Mouse (Mus musculus) limb, embryonic 13.5 days (tissue): ENCODE results near the gene Nmral1. TPM values are rescaled to one million over a fixed set of nuclear protein-coding genes. Genes with fewer than 3 reads are reported as not detected.
"Not testable (repeated sequence)": the region's sequence is repeated elsewhere in the genome, so short reads cannot be mapped to it uniquely, and the experiment has no call there.

Source experiments
- ATAC-seq: fragments of 200-750 bp; cut with Nextera tagmentation; 2 replicates; pipeline ENCODE4 v1.8.0; 2017; ENCODE audit warnings: low read depth, moderate number of reproducible peaks, moderate TSS enrichment; ENCODE audit not compliant: low FRiP score
- H3K27ac ChIP-seq: fragments of 300-500 bp; sonication (generic); 2 replicates; pipeline ENCODE4 v1.5.1; 2015; ENCODE audit warnings: inconsistent platforms, mild to moderate bottlenecking, moderate library complexity
- H3K27me3 ChIP-seq: fragments of 300-500 bp; sonication (generic); 2 replicates; pipeline ENCODE4 v1.6.1; 2015; ENCODE audit warnings: mild to moderate bottlenecking, inconsistent platforms
- H3K36me3 ChIP-seq: fragments of 300-500 bp; sonication (generic); 2 replicates; pipeline ENCODE4 v1.6.1; 2015; ENCODE audit warnings: inconsistent platforms, mild to moderate bottlenecking, moderate library complexity
- H3K4me1 ChIP-seq: fragments of 300-500 bp; sonication (generic); 2 replicates; pipeline ENCODE4 v1.6.1; 2015; ENCODE audit warnings: inconsistent platforms
- H3K4me2 ChIP-seq: fragments of 300-500 bp; sonication (generic); replicated peaks from 2 replicates; pipeline ENCODE4 v1.6.1; 2015; ENCODE audit warnings: inconsistent platforms, mild to moderate bottlenecking, moderate library complexity
- H3K4me3 ChIP-seq: fragments of 300-500 bp; sonication (generic); 2 replicates; pipeline ENCODE4 v1.5.1; 2015; ENCODE audit warnings: moderate library complexity, mild to moderate bottlenecking, inconsistent platforms
- H3K9ac ChIP-seq: fragments of 300-500 bp; sonication (generic); 2 replicates; pipeline ENCODE4 v1.6.1; 2015; ENCODE audit warnings: mild to moderate bottlenecking, inconsistent platforms
- H3K9me3 ChIP-seq: fragments of 300-500 bp; sonication (generic); 2 replicates; pipeline ENCODE4 v1.6.1; 2016; ENCODE audit warnings: inconsistent platforms
- WGBS: fragments of 180-500 bp; shearing (Covaris S2); methylation state at CpG from one replicate; pipeline ENCODE4 v1.1.7; 2015; 5-methylcytosine and 5-hydroxymethylcytosine counted together
- polyA plus RNA-seq: library from polyadenylated mRNA; unstranded; fragments of >200 nt; fragmentation: Nextera tagmentation; extraction: Ambion mirVana; gene quantifications from 2 replicates; pipeline ENCODE4 v1.2.1, GENCODE M21; 2015

Gene Nmral1
- polyA plus RNA-seq, 1 experiment from 2014 or later: 113 TPM

- H3K9ac ChIP-seq: no peak overlapping the region
- no peak for ATAC-seq
- H3K4me2 ChIP-seq: no peak overlapping the region
- no peak overlapping the region for H3K4me3 ChIP-seq
- WGBS: 75% methylated on average over 4 of the region's 4 CpGs
- no peak overlapping the region for H3K27ac ChIP-seq
- H3K36me3 ChIP-seq: peaks cover 94% of the 10 kb centered on the region
- no peaks in the 10 kb centered on the region for H3K4me1 ChIP-seq
- no peaks in the 10 kb centered on the region for H3K27me3 ChIP-seq
- no peaks in the 10 kb centered on the region for H3K9me3 ChIP-seq
Measured at GRCm38 (mm10) chr16:4705541-4705940, 13.6 kb downstream of the Nmral1 start.

- no peak overlapping the region for H3K4me3 ChIP-seq
- H3K27ac ChIP-seq: no peak overlapping the region
- no peaks in the 10 kb centered on the region for H3K27me3 ChIP-seq
- H3K36me3 ChIP-seq: peaks cover 96% of the 10 kb centered on the region
- no peak overlapping the region for H3K4me2 ChIP-seq
- H3K4me1 ChIP-seq: no peaks in the 10 kb centered on the region
- no peaks in the 10 kb centered on the region for H3K9me3 ChIP-seq
- WGBS: 53% methylated on average over 1 of the region's 1 CpGs
- no peak for ATAC-seq
- no peak overlapping the region for H3K9ac ChIP-seq
Measured at GRCm38 (mm10) chr16:4702646-4703045, 16.5 kb downstream of the Nmral1 start.

- Histone ChIP-seq H3K36me3 (peaks cover 98% of the 10 kb centered on the region), H3K4me3 (no peak overlapping the region), H3K4me1 (no peaks in the 10 kb centered on the region), H3K4me2 (no peak overlapping the region), H3K9ac (no peak overlapping the region), H3K9me3 (no peaks in the 10 kb centered on the region), H3K27ac (no peak overlapping the region), H3K27me3 (no peaks in the 10 kb centered on the region)
- no peak for ATAC-seq
- WGBS: 87% methylated on average over 3 of the region's 3 CpGs
Measured at GRCm38 (mm10) chr16:4701211-4701610, 17.9 kb downstream of the Nmral1 start.

DNA sequence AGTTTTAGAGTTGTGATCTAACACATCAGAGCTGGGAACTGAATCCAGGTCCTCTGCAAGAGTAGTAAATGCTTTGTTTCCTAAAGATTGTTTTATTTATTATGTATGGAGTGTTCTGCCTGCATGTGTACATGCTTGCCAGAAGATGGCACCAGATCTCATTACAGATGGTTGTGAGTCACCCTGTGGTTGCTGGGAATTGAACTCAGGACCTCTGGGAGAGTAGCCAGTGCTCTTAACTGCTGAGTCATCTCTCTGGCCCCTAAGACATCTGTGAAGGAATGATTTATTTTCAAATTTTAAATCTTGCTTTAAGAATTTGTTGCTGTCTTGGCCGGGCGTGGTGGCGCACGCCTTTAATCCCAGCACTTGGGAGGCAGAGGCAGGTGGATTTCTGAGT lies 29.8 kb downstream of the Nmral1 start:
- H3K27ac ChIP-seq, ATAC-seq, H3K9me3 ChIP-seq, H3K4me2 ChIP-seq, H3K4me3 ChIP-seq, H3K27me3 ChIP-seq, H3K9ac ChIP-seq: not testable (repeated sequence)
- Histone ChIP-seq H3K36me3 (peaks cover 71% of the 10 kb centered on the region), H3K4me1 (peaks cover 12% of the 10 kb centered on the region)
- WGBS: 96% methylated on average over 4 of the region's 4 CpGs

DNA sequence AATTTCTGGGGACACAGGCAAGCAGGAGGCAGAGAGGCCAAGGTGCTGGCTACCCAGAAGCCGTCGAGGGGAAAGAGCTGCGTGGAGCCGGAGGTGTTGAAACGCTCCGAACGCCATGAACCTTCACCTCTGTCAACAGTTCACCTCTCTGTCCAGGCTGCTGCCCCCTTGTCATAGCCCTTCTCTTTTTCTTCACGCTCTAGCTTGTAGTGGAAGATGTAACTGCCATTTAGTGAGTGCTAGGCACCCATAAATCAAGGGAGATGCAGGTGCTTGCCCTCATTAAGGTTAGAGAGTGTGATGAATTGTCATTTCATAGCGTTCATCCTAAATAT lies 34.7 kb downstream of the Nmral1 start:
- Histone ChIP-seq H3K27ac (0 out of 2 replicates have a peak overlapping the region, but pooled peaks have one; percentile 76), H3K27me3 (no peaks in the 10 kb centered on the region), H3K9me3 (no peaks in the 10 kb centered on the region), H3K4me1 (peaks cover 20% of the 10 kb centered on the region), H3K4me2 (peak overlapping the region; percentile 98), H3K9ac (peak overlapping the region; percentile 90), H3K4me3 (peak overlapping the region; percentile 91), H3K36me3 (peaks cover 25% of the 10 kb centered on the region)
- 0 out of 2 replicates have a peak, but pooled peaks have one; percentile 1 for ATAC-seq
- WGBS: under 1% methylated on average over 9 of the region's 9 CpGs

DNA sequence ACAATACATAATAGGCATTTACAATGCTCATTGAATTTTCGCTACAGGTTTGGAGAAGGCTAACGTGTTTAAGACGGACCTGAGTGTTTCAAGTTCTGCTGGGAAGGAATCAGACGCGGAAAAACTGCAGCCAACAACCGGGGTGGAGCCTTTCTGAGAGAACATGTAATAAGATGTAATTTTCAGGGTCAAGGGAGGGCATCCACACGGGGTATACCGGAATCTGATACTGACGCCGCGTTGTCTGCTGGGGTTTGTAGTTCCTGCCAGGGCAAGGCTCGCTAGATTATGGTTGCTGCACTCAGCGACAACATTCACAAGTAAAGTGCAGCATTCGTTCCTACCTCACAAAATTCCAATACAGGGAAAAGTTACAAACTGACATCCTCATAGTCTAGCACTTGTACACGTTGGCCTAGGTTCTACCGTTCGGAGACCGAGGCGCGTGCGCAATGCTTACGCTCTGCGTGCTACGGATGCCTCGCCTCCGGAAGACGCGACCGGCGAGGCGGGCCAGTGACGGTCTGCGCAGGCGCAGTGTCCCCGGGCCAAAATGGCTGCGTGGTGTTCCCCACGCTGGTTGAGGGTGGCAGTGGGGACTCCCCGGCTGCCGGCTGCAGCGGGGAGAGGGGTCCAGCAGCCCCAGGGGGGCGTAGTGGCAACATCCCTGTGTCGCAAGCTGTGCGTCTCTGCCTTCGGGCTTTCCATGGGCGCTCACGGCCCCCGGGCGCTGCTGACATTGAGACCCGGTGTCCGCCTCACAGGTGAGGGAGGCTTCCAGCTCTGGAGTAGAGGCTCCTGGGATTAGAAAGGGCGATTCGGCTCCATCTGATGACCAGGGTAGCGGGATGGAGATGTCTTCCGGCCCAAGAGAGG lies 35.3 kb downstream of the Nmral1 start:
- H3K4me2 ChIP-seq: peak overlapping the region; percentile 98
- no peaks in the 10 kb centered on the region for H3K9me3 ChIP-seq
- peak; percentile 88 for ATAC-seq
- H3K36me3 ChIP-seq: peaks cover 19% of the 10 kb centered on the region
- H3K9ac ChIP-seq: peak overlapping the region; percentile 90
- no peaks in the 10 kb centered on the region for H3K27me3 ChIP-seq
- peaks cover 24% of the 10 kb centered on the region for H3K4me1 ChIP-seq
- peak overlapping the region; percentile 91 for H3K4me3 ChIP-seq
- H3K27ac ChIP-seq: peak overlapping the region; percentile 76
- under 1% methylated on average over 54 of the region's 54 CpGs for WGBS

DNA sequence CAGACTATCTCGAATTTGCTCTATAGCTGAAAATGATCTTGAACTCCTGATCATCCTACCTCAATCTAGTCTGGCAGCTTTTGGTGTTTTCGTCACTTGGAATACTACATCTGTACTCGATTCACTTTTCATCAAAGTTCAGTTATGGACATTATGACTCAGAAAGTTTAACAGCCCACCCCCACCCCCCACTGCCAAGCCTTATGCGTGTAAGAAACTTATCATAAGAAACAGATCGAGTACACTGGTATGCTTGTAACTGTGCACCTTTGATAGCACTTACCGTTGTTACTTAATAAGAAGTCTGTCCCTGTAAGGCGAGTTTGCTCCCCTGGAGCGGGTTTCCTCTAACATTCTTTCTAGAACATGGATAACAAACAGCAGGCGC lies 36.0 kb downstream of the Nmral1 start:
- no peak for ATAC-seq
- 27% methylated on average over 9 of the region's 9 CpGs for WGBS
- Histone ChIP-seq H3K4me3 (peak overlapping the region; percentile 91), H3K4me2 (peak overlapping the region; percentile 98), H3K27ac (peak overlapping the region; percentile 76), H3K27me3 (no peaks in the 10 kb centered on the region), H3K9ac (peak overlapping the region; percentile 90), H3K9me3 (no peaks in the 10 kb centered on the region), H3K4me1 (peaks cover 30% of the 10 kb centered on the region), H3K36me3 (peaks cover 15% of the 10 kb centered on the region)

GRCm38 (mm10) chr16:4682628-4683179 lies 36.5 kb downstream of the Nmral1 start:
- ATAC-seq: no peak
- Histone ChIP-seq H3K36me3 (peaks cover 10% of the 10 kb centered on the region), H3K4me3 (peak overlapping the region; percentile 91; the same call in 1 of the 2 replicates), H3K27me3 (no peaks in the 10 kb centered on the region), H3K9ac (no peak overlapping the region), H3K4me2 (peak overlapping the region; percentile 98), H3K9me3 (no peaks in the 10 kb centered on the region), H3K4me1 (peaks cover 33% of the 10 kb centered on the region), H3K27ac (peak overlapping the region; percentile 76)
- 75% methylated on average over 4 of the region's 4 CpGs for WGBS

- H3K36me3 ChIP-seq, ATAC-seq, H3K9me3 ChIP-seq, H3K9ac ChIP-seq, H3K27me3 ChIP-seq, H3K4me2 ChIP-seq, H3K4me3 ChIP-seq, H3K27ac ChIP-seq: not testable (repeated sequence)
- H3K4me1 ChIP-seq: peaks cover 33% of the 10 kb centered on the region
- 82% methylated on average over 3 of the region's 3 CpGs for WGBS
Measured at GRCm38 (mm10) chr16:4680922-4681455, 38.2 kb downstream of the Nmral1 start.

- H3K27ac ChIP-seq: no peak within 1 kb of the TSS; the same call in 1 of the 2 replicates
- under 1% methylated on average over 47 of the region's 47 CpGs for WGBS
- peaks cover 21% of the 10 kb centered on the region for H3K4me1 ChIP-seq
- peak within 1 kb of the TSS; percentile 81 for H3K9ac ChIP-seq
- no peaks in the 10 kb centered on the region for H3K9me3 ChIP-seq
- peak within 1 kb of the TSS; percentile 73 for H3K4me3 ChIP-seq
- peaks cover 21% of the 10 kb centered on the region for H3K36me3 ChIP-seq
- H3K27me3 ChIP-seq: no peaks in the 10 kb centered on the region
- ATAC-seq: peak; percentile 91
- peak within 1 kb of the TSS; percentile 95 for H3K4me2 ChIP-seq
Measured at GRCm38 (mm10) chr16:4679121-4680018, 39.8 kb downstream of the Nmral1 start, which contains the start of gene Coro7. Gene Coro7, minus strand, starts transcription at chr16:4679777.

GRCm38 (mm10) chr16:4678080-4678479 lies 41.1 kb downstream of the Nmral1 start:
- 0 out of 2 replicates have a peak overlapping the region, but pooled peaks have one; percentile 8 for H3K9ac ChIP-seq
- WGBS: 76% methylated on average over 5 of the region's 5 CpGs
- H3K4me3 ChIP-seq: peak overlapping the region; percentile 73; the same call in 1 of the 2 replicates
- no peak for ATAC-seq
- peak overlapping the region; percentile 95 for H3K4me2 ChIP-seq
- peaks cover 34% of the 10 kb centered on the region for H3K36me3 ChIP-seq
- peaks cover 17% of the 10 kb centered on the region for H3K4me1 ChIP-seq
- H3K27ac ChIP-seq: no peak overlapping the region
- no peaks in the 10 kb centered on the region for H3K9me3 ChIP-seq
- H3K27me3 ChIP-seq: no peaks in the 10 kb centered on the region
